Comparison of ENCODE assay signal across 9 mouse cellular contexts in genomic region chr14:73323965-73324364, GRCm38 (mm10). TPM values are rescaled to one million over a fixed set of nuclear protein-coding genes. Genes with fewer than 3 reads are reported as not detected.
DNase-seq lines count a peak whose midpoint lies in the region; ATAC-seq and TF ChIP-seq lines count a peak whose summit lies in the region.
"Had no signal": no experiment of that assay in that cellular context is flagged by ENCODE, and none has a peak within 500 bp of the region (broad histone marks: within the 10 kb centered on the region; RNA-seq: fewer than 3 reads in every experiment).

No protein-coding gene starts in this region.

- no peaks in the 10 kb centered on the region for H3K9me3 ChIP-seq in kidney, embryonic 14.5 days (ENCODE audit: control insufficient read depth, low read length)
- H3K9me3 ChIP-seq in embryonic facial prominence, embryonic 12.5 days = no peaks in the 10 kb centered on the region
- no peaks in the 10 kb centered on the region for H3K9me3 ChIP-seq in hindbrain, postnatal 0 days (ENCODE audit: low read length)
- no peaks in the 10 kb centered on the region for H3K9me3 ChIP-seq in midbrain, embryonic 16.5 days (replicated peaks; ENCODE audit: control insufficient read depth, low read length, poor library complexity, severe bottlenecking)

- H3K4me1 ChIP-seq in kidney, embryonic 14.5 days (ENCODE audit: control insufficient read depth, insufficient read depth, low read length) = 0 out of 2 replicates have a peak, but pooled peaks cover 4% of the 10 kb centered on the region
- 0 out of 2 replicates have a peak, but pooled peaks cover 4% of the 10 kb centered on the region for H3K4me1 ChIP-seq in embryonic facial prominence, embryonic 12.5 days
- H3K4me1 ChIP-seq in hindbrain, postnatal 0 days (ENCODE audit: insufficient read depth, low read length) = no peaks in the 10 kb centered on the region
- H3K4me1 ChIP-seq in midbrain, embryonic 16.5 days (ENCODE audit: control insufficient read depth, insufficient read depth, low read length) = peaks cover 19% of the 10 kb centered on the region

- H3K4me3 ChIP-seq in kidney, embryonic 14.5 days (ENCODE audit: low read length) = no peak overlapping the region
- no peak overlapping the region for H3K4me3 ChIP-seq in embryonic facial prominence, embryonic 12.5 days
- no peak overlapping the region for H3K4me3 ChIP-seq in hindbrain, postnatal 0 days (ENCODE audit: low read length)
- H3K4me3 ChIP-seq in midbrain, embryonic 16.5 days (ENCODE audit: low read depth, low read length) = no peak overlapping the region

- no peak overlapping the region for H3K9ac ChIP-seq in kidney, embryonic 14.5 days (ENCODE audit: low read depth, low read length)
- H3K9ac ChIP-seq in embryonic facial prominence, embryonic 12.5 days = no peak overlapping the region
- H3K9ac ChIP-seq in hindbrain, postnatal 0 days (replicated peaks; ENCODE audit: low read length) = no peak overlapping the region
- no peak overlapping the region for H3K9ac ChIP-seq in midbrain, embryonic 16.5 days (ENCODE audit: low read depth, low read length)

- 54% methylated on average over 2 of the region's 2 CpGs for WGBS in kidney, embryonic 14.5 days
- 52% methylated on average over 2 of the region's 2 CpGs for WGBS in embryonic facial prominence, embryonic 12.5 days
- WGBS in hindbrain, postnatal 0 days = 47% methylated on average over 2 of the region's 2 CpGs
- 56% methylated on average over 2 of the region's 2 CpGs for WGBS in midbrain, embryonic 16.5 days

- H3K27ac ChIP-seq in kidney, embryonic 14.5 days (ENCODE audit: low read depth, low read length) = no peak overlapping the region
- no peak overlapping the region for H3K27ac ChIP-seq in embryonic facial prominence, embryonic 12.5 days
- H3K27ac ChIP-seq in hindbrain, postnatal 0 days = no peak overlapping the region
- H3K27ac ChIP-seq in midbrain, embryonic 16.5 days (ENCODE audit: low read length) = no peak overlapping the region

- no peak for DNase-seq in kidney, adult 8-10 months
- no peak for DNase-seq in hindbrain, postnatal 0 days (ENCODE audit: low spot score)
- no peak for DNase-seq in natural killer cell, adult 2 months (ENCODE audit: low spot score in 2 of 2)
- DNase-seq in gastrocnemius, adult 18-20 months (ENCODE audit: low spot score) = no peak
- DNase-seq: layer of hippocampus, adult 9-11 months had no signal

- no peak for ATAC-seq in kidney, embryonic 14.5 days (ENCODE audit: low FRiP score, low TSS enrichment)
- no peak for ATAC-seq in embryonic facial prominence, embryonic 12.5 days (ENCODE audit: insufficient number of reproducible peaks, insufficient read depth, low FRiP score, low TSS enrichment)
- no peak for ATAC-seq in hindbrain, postnatal 0 days
- no peak for ATAC-seq in midbrain, embryonic 16.5 days
- ATAC-seq: Patski had no signal

- peak overlapping the region; percentile 92; the same call in 1 of the 2 replicates for H3K4me2 ChIP-seq in kidney, embryonic 14.5 days (replicated peaks; ENCODE audit: low read depth, low read length)
- H3K4me2 ChIP-seq in embryonic facial prominence, embryonic 12.5 days (replicated peaks) = 0 out of 2 replicates have a peak overlapping the region, but pooled peaks have one; percentile 89
- H3K4me2 ChIP-seq in hindbrain, postnatal 0 days (ENCODE audit: low read depth, low read length) = peak overlapping the region; percentile 77
- H3K4me2 ChIP-seq in midbrain, embryonic 16.5 days (ENCODE audit: low read length) = peak overlapping the region; percentile 25; the same call in 1 of the 2 replicates

- H3K27me3 ChIP-seq in kidney, embryonic 14.5 days (ENCODE audit: control insufficient read depth, insufficient read depth, low read length) = no peaks in the 10 kb centered on the region
- no peaks in the 10 kb centered on the region for H3K27me3 ChIP-seq in embryonic facial prominence, embryonic 12.5 days
- no peaks in the 10 kb centered on the region for H3K27me3 ChIP-seq in hindbrain, postnatal 0 days (ENCODE audit: insufficient read depth, low read length)
- no peaks in the 10 kb centered on the region for H3K27me3 ChIP-seq in midbrain, embryonic 16.5 days (ENCODE audit: control insufficient read depth, insufficient read depth, low read depth, low read length)
- H3K27me3 ChIP-seq: Patski had no signal

- H3K36me3 ChIP-seq in kidney, embryonic 14.5 days (ENCODE audit: control insufficient read depth, insufficient read depth, low read length) = no peaks in the 10 kb centered on the region
- H3K36me3 ChIP-seq in embryonic facial prominence, embryonic 12.5 days = no peaks in the 10 kb centered on the region
- no peaks in the 10 kb centered on the region; the same call in 1 of the 2 replicates for H3K36me3 ChIP-seq in hindbrain, postnatal 0 days (ENCODE audit: insufficient read depth, low read length)
- H3K36me3 ChIP-seq in midbrain, embryonic 16.5 days (ENCODE audit: control insufficient read depth, insufficient read depth, low read length) = 0 out of 2 replicates have a peak, but pooled peaks cover 6% of the 10 kb centered on the region

- no peak for TF ChIP-seq CTCF in hindbrain, postnatal 0 days (IDR thresholded peaks at IDR 0.05; ENCODE audit: low read depth)

RNA-seq across cellular contexts. Expression of gene Rb1, which starts 1.7 kb away (rescaled TPM):
- 29.9 and 32.7 TPM in 2 replicates for polyA plus RNA-seq in kidney, embryonic 14.5 days (2014; fragmentation: Nextera tagmentation; extraction: Ambion mirVana)
- 24.3 and 24.6 TPM in 2 replicates for polyA plus RNA-seq in embryonic facial prominence, embryonic 12.5 days (2016; fragmentation: Nextera tagmentation; extraction: Ambion mirVana)
- total RNA-seq in hindbrain, postnatal 0 days (2014; rRNA removed) = 23.9 and 31.8 TPM in 2 replicates
- polyA plus RNA-seq in hindbrain, postnatal 0 days (2015; fragmentation: Nextera tagmentation; extraction: Ambion mirVana) = 18.1 and 19.6 TPM in 2 replicates
- 20.4 and 20.6 TPM in 2 replicates for polyA plus RNA-seq in midbrain, embryonic 16.5 days (2015; fragmentation: Nextera tagmentation; extraction: Ambion mirVana)
- 10 to 100 TPM; 15.5 to 17.8 TPM for total RNA-seq in gastrocnemius, adult 18-20 months (2021)

Comparison
In these comparisons a context has a peak if more than half of its experiments do, and no peak if none do; other contexts are left out.
1. H3K4me2 ChIP-seq: peak in every context shown above with its lines; median percentile 92 in kidney, embryonic 14.5 days; 89 in embryonic facial prominence, embryonic 12.5 days; 77 in hindbrain, postnatal 0 days; 25 in midbrain, embryonic 16.5 days.